Mouse (Mus musculus): ENCODE data around the gene Gckr. TPM values are rescaled to one million over a fixed set of nuclear protein-coding genes. Genes with fewer than 3 reads are reported as not detected.

The Gckr gene
- total and polyA plus RNA-seq, 2 experiments, result 113 to 282 TPM

- DNase-seq (ENCODE audit: extremely low read depth, low read depth, low spot score), result no peak
- no peaks in the 10 kb centered on the region for H3K27me3 ChIP-seq (ENCODE audit: control insufficient read depth, insufficient read depth, low read length)
- H3K9ac ChIP-seq (ENCODE audit: low read depth, low read length), result no peak overlapping the region
- 93% methylated on average over 8 of the region's 8 CpGs for WGBS
- TF ChIP-seq CTCF (IDR thresholded peaks at IDR 0.05; ENCODE audit: low read depth, low read length) (no peak), POLR2A (IDR thresholded peaks at IDR 0.05; ENCODE audit: extremely low read depth, insufficient read depth, low read length) (no peak)
- H3K36me3 ChIP-seq (ENCODE audit: control insufficient read depth, insufficient read depth, low read length), result peaks cover 21% of the 10 kb centered on the region
- H3K4me3 ChIP-seq (ENCODE audit: insufficient read depth, low read depth, low read length), result no peak overlapping the region
- H3K79me2 ChIP-seq (ENCODE audit: control insufficient read depth, insufficient read depth, low read length), result no peaks in the 10 kb centered on the region
- peaks cover 2% of the 10 kb centered on the region for H3K4me1 ChIP-seq (ENCODE audit: control insufficient read depth, insufficient read depth, low read length)
- H3K27ac ChIP-seq (replicated peaks; ENCODE audit: insufficient read depth, low read depth, low read length), result no peak overlapping the region
These were observed 43.4 kb upstream of the Gckr start for GRCm38 (mm10) chr5:31253806-31254205.

DNA sequence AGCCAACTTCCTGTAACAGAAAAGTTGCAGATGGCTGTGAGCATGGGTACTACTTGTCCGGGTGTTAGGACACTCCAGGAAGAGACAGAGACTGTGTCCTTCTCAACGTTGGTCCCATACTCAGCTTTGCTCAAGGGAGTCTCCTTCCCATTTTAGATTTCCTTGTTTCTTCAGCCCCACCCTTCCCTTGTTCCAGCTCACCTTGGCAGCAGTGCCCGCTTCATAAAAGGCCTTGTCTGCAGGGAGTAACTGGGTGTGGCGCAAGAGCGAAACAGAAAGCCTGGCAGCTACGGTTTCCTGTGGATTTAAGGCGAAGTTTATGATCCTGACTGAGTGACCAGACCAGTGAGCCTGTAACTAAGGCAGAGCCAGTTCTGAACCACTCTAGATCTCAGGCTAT lies 42.8 kb upstream of the Gckr start:
- DNase-seq (ENCODE audit: extremely low read depth, low read depth, low spot score), result no peak
- Histone ChIP-seq H3K4me3 (ENCODE audit: insufficient read depth, low read depth, low read length) (no peak overlapping the region), H3K36me3 (ENCODE audit: control insufficient read depth, insufficient read depth, low read length) (peaks cover 16% of the 10 kb centered on the region), H3K4me1 (ENCODE audit: control insufficient read depth, insufficient read depth, low read length) (peaks cover 2% of the 10 kb centered on the region), H3K27me3 (ENCODE audit: control insufficient read depth, insufficient read depth, low read length) (no peaks in the 10 kb centered on the region), H3K79me2 (ENCODE audit: control insufficient read depth, insufficient read depth, low read length) (no peaks in the 10 kb centered on the region), H3K9ac (ENCODE audit: low read depth, low read length) (no peak overlapping the region), H3K27ac (replicated peaks; ENCODE audit: insufficient read depth, low read depth, low read length) (no peak overlapping the region)
- 74% methylated on average over 7 of the region's 7 CpGs for WGBS
- TF ChIP-seq CTCF (IDR thresholded peaks at IDR 0.05; ENCODE audit: low read depth, low read length) (no peak), POLR2A (IDR thresholded peaks at IDR 0.05; ENCODE audit: extremely low read depth, insufficient read depth, low read length) (no peak)

GRCm38 (mm10) chr5:31254901-31255300 lies 42.3 kb upstream of the Gckr start:
- Histone ChIP-seq H3K4me3 (ENCODE audit: insufficient read depth, low read depth, low read length) (no peak overlapping the region), H3K79me2 (ENCODE audit: control insufficient read depth, insufficient read depth, low read length) (no peaks in the 10 kb centered on the region), H3K27me3 (ENCODE audit: control insufficient read depth, insufficient read depth, low read length) (no peaks in the 10 kb centered on the region), H3K36me3 (ENCODE audit: control insufficient read depth, insufficient read depth, low read length) (peaks cover 11% of the 10 kb centered on the region), H3K4me1 (ENCODE audit: control insufficient read depth, insufficient read depth, low read length) (peaks cover 2% of the 10 kb centered on the region), H3K9ac (ENCODE audit: low read depth, low read length) (no peak overlapping the region), H3K27ac (replicated peaks; ENCODE audit: insufficient read depth, low read depth, low read length) (no peak overlapping the region)
- 92% methylated on average over 8 of the region's 8 CpGs for WGBS
- TF ChIP-seq CTCF (IDR thresholded peaks at IDR 0.05; ENCODE audit: low read depth, low read length), result no peak
- TF ChIP-seq POLR2A (IDR thresholded peaks at IDR 0.05; ENCODE audit: extremely low read depth, insufficient read depth, low read length), result no peak
- DNase-seq (ENCODE audit: extremely low read depth, low read depth, low spot score), result no peak

GRCm38 (mm10) chr5:31255381-31255780 lies 41.9 kb upstream of the Gckr start:
- Histone ChIP-seq H3K9ac (ENCODE audit: low read depth, low read length) (no peak overlapping the region), H3K79me2 (ENCODE audit: control insufficient read depth, insufficient read depth, low read length) (no peaks in the 10 kb centered on the region)

DNA sequence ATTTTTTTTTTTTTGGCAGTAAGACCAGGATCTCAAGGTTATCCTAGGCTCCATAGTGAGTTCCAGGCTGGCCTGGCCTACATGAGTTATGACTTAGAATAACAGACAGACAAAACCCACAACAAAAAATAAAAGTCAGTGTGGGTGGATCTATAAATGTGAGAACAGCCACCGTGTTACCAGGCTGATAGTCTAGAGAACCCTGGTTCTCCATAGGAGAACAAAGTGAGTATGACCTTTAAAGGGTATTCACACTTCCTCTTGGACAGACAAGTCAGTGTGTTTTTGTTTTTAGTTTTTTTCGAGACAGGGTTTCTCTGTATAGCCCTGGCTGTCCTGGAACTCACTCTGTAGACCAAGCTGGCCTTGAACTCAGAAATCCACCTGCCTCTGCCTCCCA lies 41.3 kb upstream of the Gckr start:
- H3K27me3 ChIP-seq (ENCODE audit: control insufficient read depth, insufficient read depth, low read length), result no peaks in the 10 kb centered on the region
- DNase-seq (ENCODE audit: extremely low read depth, low read depth, low spot score), result no peak
- H3K4me3 ChIP-seq (ENCODE audit: insufficient read depth, low read depth, low read length), result no peak overlapping the region
- no peak overlapping the region for H3K27ac ChIP-seq (replicated peaks; ENCODE audit: insufficient read depth, low read depth, low read length)
- no peak overlapping the region for H3K9ac ChIP-seq (ENCODE audit: low read depth, low read length)
- no peaks in the 10 kb centered on the region for H3K79me2 ChIP-seq (ENCODE audit: control insufficient read depth, insufficient read depth, low read length)
- 68% methylated on average over 2 of the region's 2 CpGs for WGBS
- peaks cover 2% of the 10 kb centered on the region for H3K4me1 ChIP-seq (ENCODE audit: control insufficient read depth, insufficient read depth, low read length)
- TF ChIP-seq CTCF (IDR thresholded peaks at IDR 0.05; ENCODE audit: low read depth, low read length) (no peak), POLR2A (IDR thresholded peaks at IDR 0.05; ENCODE audit: extremely low read depth, insufficient read depth, low read length) (no peak)
- H3K36me3 ChIP-seq (ENCODE audit: control insufficient read depth, insufficient read depth, low read length), result peaks cover 1% of the 10 kb centered on the region; the same call in 1 of the 2 replicates

More at GRCm38 (mm10) chr5:31255381-31255780, 41.9 kb upstream of the Gckr start:
- H3K27ac ChIP-seq (replicated peaks; ENCODE audit: insufficient read depth, low read depth, low read length), result no peak overlapping the region
- DNase-seq (ENCODE audit: extremely low read depth, low read depth, low spot score), result no peak
- no peak overlapping the region for H3K4me3 ChIP-seq (ENCODE audit: insufficient read depth, low read depth, low read length)
- 96% methylated on average over 2 of the region's 2 CpGs for WGBS
- H3K36me3 ChIP-seq (ENCODE audit: control insufficient read depth, insufficient read depth, low read length), result peaks cover 7% of the 10 kb centered on the region; the same call in 1 of the 2 replicates
- H3K4me1 ChIP-seq (ENCODE audit: control insufficient read depth, insufficient read depth, low read length), result peaks cover 2% of the 10 kb centered on the region
- no peaks in the 10 kb centered on the region for H3K27me3 ChIP-seq (ENCODE audit: control insufficient read depth, insufficient read depth, low read length)
- TF ChIP-seq POLR2A (IDR thresholded peaks at IDR 0.05; ENCODE audit: extremely low read depth, insufficient read depth, low read length) (no peak), CTCF (IDR thresholded peaks at IDR 0.05; ENCODE audit: low read depth, low read length) (no peak)

GRCm38 (mm10) chr5:31257616-31258015 lies 39.6 kb upstream of the Gckr start:
- no peaks in the 10 kb centered on the region for H3K27me3 ChIP-seq (ENCODE audit: control insufficient read depth, insufficient read depth, low read length)
- H3K36me3 ChIP-seq (ENCODE audit: control insufficient read depth, insufficient read depth, low read length), result peaks cover under 1% of the 10 kb centered on the region; the same call in 1 of the 2 replicates
- no peak for TF ChIP-seq CTCF (IDR thresholded peaks at IDR 0.05; ENCODE audit: low read depth, low read length)
- TF ChIP-seq POLR2A (IDR thresholded peaks at IDR 0.05; ENCODE audit: extremely low read depth, insufficient read depth, low read length), result no peak
- WGBS, result 85% methylated on average over 11 of the region's 11 CpGs
- H3K4me3 ChIP-seq (ENCODE audit: insufficient read depth, low read depth, low read length), result no peak overlapping the region
- peaks cover 2% of the 10 kb centered on the region for H3K4me1 ChIP-seq (ENCODE audit: control insufficient read depth, insufficient read depth, low read length)
- H3K79me2 ChIP-seq (ENCODE audit: control insufficient read depth, insufficient read depth, low read length), result no peaks in the 10 kb centered on the region
- no peak for DNase-seq (ENCODE audit: extremely low read depth, low read depth, low spot score)
- no peak overlapping the region for H3K9ac ChIP-seq (ENCODE audit: low read depth, low read length)
- H3K27ac ChIP-seq (replicated peaks; ENCODE audit: insufficient read depth, low read depth, low read length), result no peak overlapping the region
